9 mouse cellular contexts compared by ENCODE assay signal in genomic region chr17:28855166-28855885, GRCm38 (mm10). TPM values are rescaled to one million over a fixed set of nuclear protein-coding genes. Genes with fewer than 3 reads are reported as not detected.
DNase-seq lines count a peak whose midpoint lies in the region; ATAC-seq lines count a peak whose summit lies in the region.
"Had no signal": no experiment of that assay in that cellular context is flagged by ENCODE, and none has a peak within 500 bp of the region (broad histone marks: within the 10 kb centered on the region; RNA-seq: fewer than 3 reads in every experiment).

No protein-coding gene starts in this region.

- no peaks in the 10 kb centered on the region for H3K27me3 ChIP-seq in kidney, embryonic 14.5 days (ENCODE audit: control insufficient read depth, insufficient read depth, low read length)
- no peaks in the 10 kb centered on the region for H3K27me3 ChIP-seq in midbrain, embryonic 15.5 days (replicated peaks)

- H3K4me2 ChIP-seq in kidney, embryonic 14.5 days (replicated peaks; ENCODE audit: low read depth, low read length) = no peak overlapping the region
- H3K4me2 ChIP-seq in midbrain, embryonic 15.5 days = no peak overlapping the region

- H3K27ac ChIP-seq in kidney, embryonic 14.5 days (ENCODE audit: low read depth, low read length) = peak overlapping the region; percentile 19; the same call in 1 of the 2 replicates
- no peak overlapping the region for H3K27ac ChIP-seq in midbrain, embryonic 15.5 days

- no peak overlapping the region for H3K9ac ChIP-seq in kidney, embryonic 14.5 days (ENCODE audit: low read depth, low read length)
- H3K9ac ChIP-seq in midbrain, embryonic 15.5 days = no peak overlapping the region

- 0 out of 2 replicates have a peak, but pooled peaks have one; percentile 29 for ATAC-seq in kidney, embryonic 14.5 days (ENCODE audit: low FRiP score, low TSS enrichment)
- no peak for ATAC-seq in midbrain, embryonic 15.5 days (replicated peaks)
- no peak for ATAC-seq in monocyte, adult 5-6 weeks (replicated peaks; ENCODE audit: insufficient number of reproducible peaks, low FRiP score, low TSS enrichment, poor library complexity, severe bottlenecking)

- no peaks in the 10 kb centered on the region for H3K4me1 ChIP-seq in kidney, embryonic 14.5 days (ENCODE audit: control insufficient read depth, insufficient read depth, low read length)
- no peaks in the 10 kb centered on the region for H3K4me1 ChIP-seq in midbrain, embryonic 15.5 days

- no peak overlapping the region for H3K4me3 ChIP-seq in kidney, embryonic 14.5 days (ENCODE audit: low read length)
- H3K4me3 ChIP-seq in midbrain, embryonic 15.5 days = no peak overlapping the region
- H3K4me3 ChIP-seq: megakaryocyte, embryonic 14.5 days had no signal

- H3K9me3 ChIP-seq in kidney, embryonic 14.5 days (ENCODE audit: control insufficient read depth, low read length) = peaks cover 10% of the 10 kb centered on the region; the same call in 1 of the 2 replicates
- peaks cover 5% of the 10 kb centered on the region; the same call in 1 of the 2 replicates for H3K9me3 ChIP-seq in midbrain, embryonic 15.5 days

- WGBS in kidney, embryonic 14.5 days = 50% methylated on average over 9 of the region's 9 CpGs
- 83% methylated on average over 9 of the region's 9 CpGs for WGBS in midbrain, embryonic 15.5 days

- H3K36me3 ChIP-seq in kidney, embryonic 14.5 days (ENCODE audit: control insufficient read depth, insufficient read depth, low read length) = no peaks in the 10 kb centered on the region
- no peaks in the 10 kb centered on the region for H3K36me3 ChIP-seq in midbrain, embryonic 15.5 days (replicated peaks)

- DNase-seq in lung, adult 18-20 months = peak; percentile 48 to 55
- DNase-seq in lung, postnatal 4 days = no peak
- peak; percentile 81 for DNase-seq in ZHBTc4 (ENCODE audit: low read depth, low spot score)
- DNase-seq in spleen, adult 12 weeks (ENCODE audit: low spot score) = peak; percentile 52
- DNase-seq in layer of hippocampus, adult 11-12 months (ENCODE audit: low spot score) = no peak

RNA-seq across cellular contexts. Expression of gene Pnpla1, which starts 2.9 kb away (rescaled TPM):
- not detected in 2 replicates for polyA plus RNA-seq in kidney, embryonic 14.5 days (2014; fragmentation: Nextera tagmentation; extraction: Ambion mirVana)
- 0.05 and 0.10 TPM in 2 replicates for polyA plus RNA-seq in midbrain, embryonic 15.5 days (2015; fragmentation: Nextera tagmentation; extraction: Ambion mirVana)
- total RNA-seq in monocyte, adult 5-6 weeks (2017) = not detected in 3 replicates

RNA-seq across cellular contexts. Expression of gene Brpf3, which starts 54.4 kb away (rescaled TPM):
- polyA plus RNA-seq in kidney, embryonic 14.5 days (2014; fragmentation: Nextera tagmentation; extraction: Ambion mirVana) = 10.2 and 16.2 TPM in 2 replicates
- polyA plus RNA-seq in midbrain, embryonic 15.5 days (2015; fragmentation: Nextera tagmentation; extraction: Ambion mirVana) = 6.9 and 9.5 TPM in 2 replicates
- total RNA-seq in monocyte, adult 5-6 weeks (2017) = 6.7 to 16.8 TPM (median 7.3 TPM) in 3 replicates

RNA-seq across cellular contexts. Expression of gene 4930539E08Rik, which starts 59.8 kb away (rescaled TPM):
- 0.46 and 0.62 TPM in 2 replicates for polyA plus RNA-seq in kidney, embryonic 14.5 days (2014; fragmentation: Nextera tagmentation; extraction: Ambion mirVana)
- polyA plus RNA-seq in midbrain, embryonic 15.5 days (2015; fragmentation: Nextera tagmentation; extraction: Ambion mirVana) = 1.7 and 2.5 TPM in 2 replicates
- total RNA-seq in monocyte, adult 5-6 weeks (2017) = 0.38 to 0.78 TPM in 2 of 3 replicates, not detected in the other

Comparison
In these comparisons a context has a peak if more than half of its experiments do, and no peak if none do; other contexts are left out.
1. DNase-seq: peak in lung, adult 18-20 months (2 of 2), ZHBTc4 (single experiment) and spleen, adult 12 weeks (single experiment); none in lung, postnatal 4 days (0 of 2) and layer of hippocampus, adult 11-12 months (single experiment).